Mouse (Mus musculus): Measurements from ENCODE around the gene Atpaf1.

Atpaf1 gene

DNA sequence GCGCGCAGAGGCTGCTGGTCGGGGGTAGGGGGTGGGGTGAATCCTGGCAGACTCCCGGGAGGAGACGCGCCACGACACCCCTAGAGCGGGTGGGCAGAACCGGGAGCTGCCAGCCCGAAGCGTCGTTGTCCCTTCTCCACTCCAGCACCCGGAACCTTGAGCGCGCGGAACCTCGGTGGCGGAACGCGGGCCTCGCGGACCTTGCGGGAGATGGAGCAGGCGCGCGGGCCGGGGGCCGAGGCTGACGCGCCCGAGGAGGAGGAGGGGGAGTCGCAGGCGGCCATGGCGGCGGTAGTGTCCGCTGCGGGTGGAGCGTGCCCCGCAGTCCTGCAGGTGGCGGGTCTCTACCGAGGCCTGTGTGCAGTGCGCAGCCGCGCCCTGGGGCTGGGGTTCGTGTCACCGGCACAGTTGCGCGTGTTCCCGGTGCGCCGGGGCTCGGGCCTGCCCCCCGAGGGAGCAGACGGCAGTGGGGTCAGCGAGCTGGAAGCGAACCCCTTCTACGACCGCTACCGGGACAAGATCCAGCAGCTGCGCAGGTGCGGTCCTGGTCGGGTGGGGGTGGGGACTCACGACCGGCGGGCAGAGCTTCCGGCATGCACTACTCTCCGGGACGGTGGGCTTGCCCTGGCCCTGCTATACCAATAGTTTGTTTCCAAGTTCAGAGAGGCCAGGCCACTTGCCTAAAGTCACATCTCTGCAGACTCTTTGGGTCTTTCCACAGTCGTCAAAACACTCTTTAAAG is at the start of gene Atpaf1:
TSS of gene Atpaf1 (plus strand) at position 44 of the 742 bp plus-strand sequence.
- peak; percentile 74 for DNase-seq (ENCODE audit: low spot score)

GRCm38 (mm10) chr4:115734867-115735266 is 49.7 kb upstream of the Atpaf1 start:
- no peak for DNase-seq (ENCODE audit: low spot score)

DNA sequence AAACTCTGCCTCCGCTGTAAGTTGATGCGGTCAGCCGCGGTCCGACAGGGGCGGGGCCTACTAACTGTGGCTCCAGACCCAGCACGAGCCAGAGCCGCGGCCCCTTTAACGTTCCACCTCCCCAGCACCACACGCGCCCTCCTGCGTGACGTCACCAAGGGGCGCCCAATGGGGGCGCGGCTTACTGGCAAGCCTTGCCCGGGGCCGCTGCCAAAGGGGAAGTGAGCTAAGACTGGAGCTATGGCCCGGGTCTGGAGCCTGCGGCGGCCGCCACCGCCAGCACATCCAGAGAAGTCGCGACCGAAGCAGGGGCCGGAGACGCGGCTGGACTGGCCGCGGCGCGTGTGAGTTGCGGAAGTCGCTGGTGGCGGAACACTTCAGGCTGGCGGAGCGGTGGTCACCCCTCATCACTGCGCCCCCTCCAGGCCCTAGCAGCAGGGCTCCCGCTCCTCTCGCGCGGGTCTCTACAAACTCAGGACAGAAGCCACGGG is 47.0 kb upstream of the Atpaf1 start, which contains the start of gene Efcab14:
TSS of gene Efcab14 (plus strand) at position 194 of the 491 bp plus-strand sequence.
- peak; percentile 99 for DNase-seq (ENCODE audit: low spot score)

- DNase-seq (ENCODE audit: low spot score), result no peak
Measured at GRCm38 (mm10) chr4:115738481-115738985, 46.1 kb upstream of the Atpaf1 start.

- DNase-seq (ENCODE audit: low spot score), result no peak
Measured at GRCm38 (mm10) chr4:115742658-115743057, 42.0 kb upstream of the Atpaf1 start.

DNA sequence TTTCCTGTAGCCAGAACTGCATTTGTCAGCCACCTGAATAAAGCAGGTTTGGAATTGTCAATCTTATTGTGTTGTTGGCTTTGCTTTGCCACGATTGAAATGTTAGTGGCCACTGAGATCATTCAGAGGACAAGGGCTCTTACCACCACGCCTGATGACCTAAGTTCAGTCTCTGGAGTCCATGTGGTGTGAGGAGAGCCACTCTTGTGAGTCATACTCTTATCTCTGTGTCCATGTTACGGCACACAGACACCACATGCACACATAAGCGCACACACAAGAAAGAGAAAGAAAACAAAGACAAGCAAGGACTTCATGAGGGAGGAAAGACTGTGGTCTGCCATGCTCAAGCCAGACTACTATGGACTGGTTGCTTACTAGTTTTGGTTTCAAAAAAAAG is 41.5 kb upstream of the Atpaf1 start:
- no peak for DNase-seq (ENCODE audit: low spot score)

GRCm38 (mm10) chr4:115748181-115748580 is 36.4 kb upstream of the Atpaf1 start:
- no peak for DNase-seq (ENCODE audit: low spot score)

- DNase-seq (ENCODE audit: low spot score), result no peak
Measured at GRCm38 (mm10) chr4:115749336-115749735, 35.3 kb upstream of the Atpaf1 start.

- no peak for DNase-seq (ENCODE audit: low spot score)
Measured at GRCm38 (mm10) chr4:115754101-115754500, 30.5 kb upstream of the Atpaf1 start.

GRCm38 (mm10) chr4:115754851-115755250 is 29.8 kb upstream of the Atpaf1 start:
- DNase-seq (ENCODE audit: low spot score), result no peak

- DNase-seq (ENCODE audit: low spot score), result no peak
Measured at GRCm38 (mm10) chr4:115761206-115761605, 23.4 kb upstream of the Atpaf1 start.

DNA sequence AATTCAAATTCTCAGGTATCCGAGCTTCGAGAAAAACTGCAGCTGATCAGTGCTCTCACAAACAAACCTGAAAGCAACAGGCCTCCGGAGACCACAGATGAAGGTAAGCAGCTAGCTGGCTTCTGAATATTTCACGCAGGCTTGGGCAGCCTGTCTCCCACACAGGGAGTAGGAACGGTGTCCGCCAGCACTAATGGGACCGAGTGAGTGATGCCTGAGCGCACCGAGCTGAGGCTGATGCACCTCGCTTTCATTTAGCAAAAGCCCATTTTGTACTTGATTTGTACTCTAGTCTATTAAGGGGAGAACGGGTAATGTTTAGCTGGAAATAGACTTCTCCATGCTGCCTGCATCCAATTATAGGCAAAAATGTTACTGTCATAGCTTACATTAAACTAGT is 20.0 kb upstream of the Atpaf1 start:
- DNase-seq (ENCODE audit: low spot score), result no peak

DNA sequence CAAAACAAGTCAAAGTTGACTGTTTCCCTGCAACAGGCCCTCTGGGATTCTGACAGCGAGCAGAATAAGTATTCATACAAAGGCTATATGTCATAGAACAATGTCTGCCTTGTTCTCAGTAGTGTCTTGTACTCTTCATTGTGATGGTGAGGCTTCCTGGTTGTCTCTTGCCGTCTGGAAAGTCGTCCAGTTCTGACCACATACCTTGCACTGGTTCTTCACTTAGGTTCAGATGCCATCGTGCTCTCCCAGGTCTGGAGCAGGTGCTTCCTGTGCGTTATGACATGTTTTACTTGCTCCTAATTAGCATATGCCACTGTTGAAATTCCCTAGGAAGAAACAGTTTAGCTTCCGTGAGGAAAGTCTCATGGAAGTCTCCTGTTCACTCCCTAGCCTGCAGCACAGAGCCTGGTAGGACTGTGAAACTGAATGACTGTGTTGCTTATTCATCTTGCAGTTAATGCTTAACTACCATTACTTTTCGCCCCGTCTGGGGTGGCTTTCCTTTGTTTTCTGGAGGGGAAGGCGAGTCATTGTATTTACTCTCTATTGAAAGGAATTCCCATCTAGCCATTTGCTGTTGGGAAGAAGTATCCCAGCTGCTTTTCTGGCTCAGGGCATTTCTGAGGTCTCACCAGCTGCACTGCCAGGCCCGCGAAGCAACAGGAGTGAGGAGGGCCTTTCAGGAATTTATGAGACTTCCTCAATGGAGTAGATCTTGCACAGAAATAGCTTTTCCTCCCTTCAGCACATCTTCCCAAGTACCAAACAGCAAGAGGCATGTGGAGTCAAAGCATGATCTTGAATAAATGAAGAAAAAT is 16.8 kb upstream of the Atpaf1 start:
- DNase-seq (ENCODE audit: low spot score), result peak; percentile 19

- no peak for DNase-seq (ENCODE audit: low spot score)
Measured at GRCm38 (mm10) chr4:115775056-115775455, 9.6 kb upstream of the Atpaf1 start.

GRCm38 (mm10) chr4:115777627-115778026 is 7.0 kb upstream of the Atpaf1 start:
- no peak for DNase-seq (ENCODE audit: low spot score)

DNA sequence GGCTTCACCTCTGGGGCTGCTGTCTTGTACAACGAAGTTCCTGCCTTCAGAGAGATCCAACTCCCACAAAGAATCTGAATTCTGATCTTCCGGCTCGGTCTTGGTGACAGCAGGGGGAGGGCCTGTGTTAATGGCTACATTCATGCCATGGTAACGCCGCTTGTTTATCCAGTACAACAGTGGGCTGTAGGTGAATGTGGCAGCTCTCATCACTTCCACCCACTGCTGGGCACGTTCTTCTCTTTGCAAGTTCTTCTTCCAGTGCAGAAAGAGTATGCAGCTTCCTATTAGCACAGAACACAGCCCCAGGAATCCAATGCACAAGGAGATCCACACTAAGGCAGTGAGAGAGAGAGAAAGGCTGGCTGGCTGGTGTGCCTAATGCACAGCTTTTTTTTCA is 4.3 kb upstream of the Atpaf1 start:
- DNase-seq (ENCODE audit: low spot score), result no peak

GRCm38 (mm10) chr4:115780918-115781317 is 3.7 kb upstream of the Atpaf1 start, which contains the start of gene Tex38:
Gene Tex38 (minus strand): TSS chr4:115781018.
- no peak for DNase-seq (ENCODE audit: low spot score)

DNA sequence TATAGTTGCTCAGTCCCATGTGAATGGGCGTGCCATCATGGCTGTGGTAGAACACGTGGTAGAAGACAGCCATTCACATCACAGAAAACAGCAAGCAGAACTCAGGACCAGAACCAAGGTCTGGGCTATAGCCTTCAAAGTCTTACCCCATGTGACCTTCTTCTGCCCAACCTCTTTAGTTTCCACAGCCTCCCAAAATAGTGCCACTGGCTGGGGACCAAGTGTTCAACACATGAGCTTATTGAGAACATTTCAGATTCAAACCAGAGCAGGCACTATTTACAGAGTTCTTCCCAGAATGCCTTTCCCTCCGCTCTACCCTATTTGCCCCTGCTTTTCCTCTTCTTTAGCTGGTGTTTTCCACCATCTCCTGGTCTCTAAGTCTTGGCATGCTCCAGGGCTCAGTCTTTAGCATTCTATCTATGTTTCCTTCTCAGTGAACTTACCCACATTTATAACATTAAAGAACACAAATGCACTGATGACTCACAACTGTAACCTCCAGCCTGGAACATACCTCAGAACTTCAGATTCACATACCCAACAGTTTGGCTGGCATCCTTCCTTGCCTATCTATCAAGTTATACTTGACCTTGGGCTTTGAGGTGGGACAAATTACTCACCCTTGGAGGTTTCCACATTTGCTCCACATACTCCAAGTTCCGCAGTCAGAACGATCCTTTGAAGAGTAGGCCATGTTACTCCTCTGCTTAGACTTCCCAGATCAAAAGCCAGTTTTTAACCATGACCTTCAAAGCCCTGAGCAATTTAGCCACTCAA is 2.4 kb upstream of the Atpaf1 start:
- DNase-seq (ENCODE audit: low spot score), result no peak

- DNase-seq (ENCODE audit: low spot score), result no peak
Measured at GRCm38 (mm10) chr4:115785511-115786034, 961 bp downstream of the Atpaf1 start.

DNA sequence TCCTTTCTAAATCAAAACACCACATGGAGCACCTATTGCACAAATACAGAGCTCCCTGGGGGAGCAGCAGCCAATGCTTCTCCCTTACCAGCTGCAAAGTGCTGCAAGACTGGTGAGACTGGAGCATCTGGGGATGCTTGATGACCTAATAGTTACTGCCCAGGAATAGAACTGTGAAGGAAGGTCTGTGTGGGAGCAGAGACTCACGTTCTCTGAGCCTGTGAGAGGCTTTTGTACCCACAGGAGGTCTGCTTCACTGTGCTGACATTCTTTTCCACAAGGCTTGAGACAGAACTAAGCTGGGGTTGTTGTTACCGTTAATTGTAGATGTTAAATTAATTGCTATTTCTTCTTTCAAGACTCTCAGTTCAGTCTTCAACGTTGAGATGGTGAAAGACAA is 6.3 kb downstream of the Atpaf1 start:
- no peak for DNase-seq (ENCODE audit: low spot score)

- no peak for DNase-seq (ENCODE audit: low spot score)
Measured at GRCm38 (mm10) chr4:115795360-115795759, 10.7 kb downstream of the Atpaf1 start.

- DNase-seq (ENCODE audit: low spot score), result no peak
Measured at GRCm38 (mm10) chr4:115799981-115800380, 15.4 kb downstream of the Atpaf1 start.

Measured in embryo, embryonic 10 days (tissue).